In genomic region chrX:9221206-9221605, GRCm38 (mm10) we compare ENCODE assay signal across 9 mouse cellular contexts. TPM values are rescaled to one million over a fixed set of nuclear protein-coding genes. Genes with fewer than 3 reads are reported as not detected.
DNase-seq lines count a peak whose midpoint lies in the region; ATAC-seq lines count a peak whose summit lies in the region.
"Had no signal": no experiment of that assay in that cellular context is flagged by ENCODE, and none has a peak within 500 bp of the region (broad histone marks: within the 10 kb centered on the region; RNA-seq: fewer than 3 reads in every experiment).

No protein-coding gene starts in this region.

- intact Hi-C loops in gastrocnemius, postnatal 14 days (cut with DNase I; ENCODE audit: low total_unique reads) = no loop called here

- ATAC-seq in inflammation-experienced regulatory T-cells, adult 6 months = peak; percentile 53

- peak; percentile 10 for DNase-seq in gastrocnemius, postnatal 14 days
- DNase-seq in gastrocnemius, postnatal 25 days = no peak
- peak; percentile 50 for DNase-seq in right cerebral cortex, postnatal 14 days
- no peak for DNase-seq in right cerebral cortex, adult 18-20 months
- DNase-seq in brain, adult 2 months (ENCODE audit: low read depth, low spot score) = peak; percentile 61
- DNase-seq in lung, postnatal 25 days (ENCODE audit: low spot score) = peak; percentile 24
- peak; percentile 66 for DNase-seq in thymus, postnatal 4 days

RNA-seq across cellular contexts. Expression of gene Lancl3, which starts 21.5 kb away (rescaled TPM):
- under 1 TPM; 0.18 to 0.60 TPM for total RNA-seq in gastrocnemius, postnatal 14 days (2021)
- under 1 TPM; 0.20 to 0.24 TPM for total RNA-seq in gastrocnemius, postnatal 25 days (2021)
- 1 to 10 TPM in 2 of 3 experiments, under 1 TPM in 1; 0.83 to 1.5 (median 1.2) TPM for polyA plus RNA-seq in inflammation-experienced regulatory T-cells, adult 6 months (2017; shearing (Covaris generic))

RNA-seq across cellular contexts. Expression of gene Gm14862, which starts 35.5 kb away (rescaled TPM):
- total RNA-seq in gastrocnemius, postnatal 14 days (2021) = not detected
- not detected for total RNA-seq in gastrocnemius, postnatal 25 days (2021)
- polyA plus RNA-seq in inflammation-experienced regulatory T-cells, adult 6 months (2017; shearing (Covaris generic)) = 1 to 10 TPM in 1 of 3 experiments, not detected in 2; 1.1 TPM
- polyA plus RNA-seq: limb, embryonic 13.5 days had no signal

RNA-seq across cellular contexts. Expression of gene Xk, which starts 51.4 kb away (rescaled TPM):
- total RNA-seq in gastrocnemius, postnatal 14 days (2021) = 1 to 10 TPM; 2.6 to 3.8 TPM
- 1 to 10 TPM; 3.8 TPM for total RNA-seq in gastrocnemius, postnatal 25 days (2021)
- polyA plus RNA-seq in inflammation-experienced regulatory T-cells, adult 6 months (2017; shearing (Covaris generic)) = 1 to 10 TPM in 2 of 3 experiments, under 1 TPM in 1; 0.95 to 1.5 (median 1.2) TPM

Comparison
In these comparisons a context has a peak if more than half of its experiments do, and no peak if none do; other contexts are left out.
1. DNase-seq: peak in gastrocnemius, postnatal 14 days (single experiment), right cerebral cortex, postnatal 14 days (single experiment), brain, adult 2 months (single experiment), lung, postnatal 25 days (single experiment) and thymus, postnatal 4 days (single experiment); none in gastrocnemius, postnatal 25 days (single experiment) and right cerebral cortex, adult 18-20 months (single experiment).